Mouse (Mus musculus): Measurements from ENCODE around the gene Slc16a5. TPM values are rescaled to one million over a fixed set of nuclear protein-coding genes. Genes with fewer than 3 reads are reported as not detected.

Gene Slc16a5
- polyA plus RNA-seq, 1 experiment from 2014 or later: 0.15 TPM

DNA sequence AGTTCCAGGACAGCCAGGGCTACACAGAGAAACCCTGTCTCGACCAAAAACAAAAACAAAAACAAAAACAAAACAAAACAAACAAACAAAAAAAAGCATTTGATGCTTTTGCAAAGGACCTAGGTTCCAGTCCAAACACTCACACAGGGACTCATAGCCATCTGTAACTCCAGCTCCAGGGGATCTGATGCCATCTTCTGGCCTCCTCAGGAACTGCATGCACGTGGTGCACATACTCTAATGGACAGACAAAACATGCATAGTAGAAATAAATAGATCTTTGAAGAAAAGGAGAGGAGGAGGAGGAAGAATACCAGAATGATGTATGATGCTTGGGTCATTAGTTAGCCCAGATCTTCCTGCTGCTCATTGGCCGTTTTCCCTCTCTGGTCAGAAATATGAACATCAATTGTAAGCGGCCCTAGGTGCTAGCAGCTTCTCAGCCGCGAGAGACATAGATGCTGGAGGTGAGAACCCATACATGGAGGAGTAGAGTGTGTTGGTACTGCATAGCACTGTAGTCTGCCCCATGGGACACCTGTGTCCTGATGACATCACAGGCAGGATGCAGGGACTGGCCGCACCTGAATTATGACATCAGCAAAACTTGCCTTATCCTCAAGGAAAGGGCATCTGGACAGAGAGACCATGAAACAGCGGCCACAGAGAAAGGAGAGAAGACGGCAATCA, 22.2 kb upstream of the Slc16a5 start, which contains the start of gene Trim80:
Gene Trim80 (plus strand): TSS at position 640 of the 690 bp plus-strand sequence.
- H3K4me1 ChIP-seq (ENCODE audit: control insufficient read depth, insufficient read depth, low read length): peaks cover 10% of the 10 kb centered on the region; the same call in 1 of the 2 replicates
- H3K27me3 ChIP-seq (ENCODE audit: control insufficient read depth, insufficient read depth, low read length): no peaks in the 10 kb centered on the region
- no peak within 1 kb of the TSS for H3K27ac ChIP-seq (ENCODE audit: low read depth, low read length)
- WGBS: 94% methylated on average over 9 of the region's 9 CpGs
- ATAC-seq (ENCODE audit: low read depth): no peak
- H3K9me3 ChIP-seq (ENCODE audit: control insufficient read depth, low read length): no peaks in the 10 kb centered on the region
- H3K36me3 ChIP-seq (ENCODE audit: control insufficient read depth, insufficient read depth, low read length): no peaks in the 10 kb centered on the region
- H3K9ac ChIP-seq (replicated peaks; ENCODE audit: low read depth, low read length): no peak within 1 kb of the TSS
- H3K4me2 ChIP-seq (ENCODE audit: low read depth, low read length): no peak within 1 kb of the TSS
- H3K4me3 ChIP-seq (ENCODE audit: low read depth, low read length): no peak within 1 kb of the TSS

DNA sequence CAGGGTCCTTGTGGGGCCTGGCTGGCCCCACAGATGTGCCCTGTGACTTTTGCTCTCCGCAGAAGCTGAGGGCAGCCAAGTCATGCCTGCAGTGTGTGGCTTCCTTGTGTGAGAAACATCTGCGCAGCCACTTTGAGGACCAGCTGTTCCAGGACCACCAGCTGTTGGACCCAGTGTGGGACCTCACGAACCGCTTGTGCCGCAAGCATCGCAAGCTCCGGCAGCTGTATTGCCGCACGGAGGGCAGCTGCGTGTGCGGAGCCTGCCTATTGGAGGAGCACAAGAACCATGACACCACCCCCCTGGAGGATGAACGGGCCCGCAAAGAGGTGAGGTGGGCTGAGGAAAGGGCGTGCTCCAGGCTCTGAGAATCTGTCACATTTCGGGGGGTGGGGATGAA, 20.9 kb upstream of the Slc16a5 start:
- Histone ChIP-seq H3K27ac (ENCODE audit: low read depth, low read length) (no peak overlapping the region), H3K36me3 (ENCODE audit: control insufficient read depth, insufficient read depth, low read length) (no peaks in the 10 kb centered on the region), H3K9me3 (ENCODE audit: control insufficient read depth, low read length) (no peaks in the 10 kb centered on the region), H3K9ac (replicated peaks; ENCODE audit: low read depth, low read length) (no peak overlapping the region), H3K4me3 (ENCODE audit: low read depth, low read length) (no peak overlapping the region), H3K27me3 (ENCODE audit: control insufficient read depth, insufficient read depth, low read length) (no peaks in the 10 kb centered on the region), H3K4me1 (ENCODE audit: control insufficient read depth, insufficient read depth, low read length) (peaks cover under 1% of the 10 kb centered on the region; the same call in 1 of the 2 replicates), H3K4me2 (ENCODE audit: low read depth, low read length) (no peak overlapping the region)
- WGBS: 45% methylated on average over 15 of the region's 15 CpGs
- no peak for ATAC-seq (ENCODE audit: low read depth)

DNA sequence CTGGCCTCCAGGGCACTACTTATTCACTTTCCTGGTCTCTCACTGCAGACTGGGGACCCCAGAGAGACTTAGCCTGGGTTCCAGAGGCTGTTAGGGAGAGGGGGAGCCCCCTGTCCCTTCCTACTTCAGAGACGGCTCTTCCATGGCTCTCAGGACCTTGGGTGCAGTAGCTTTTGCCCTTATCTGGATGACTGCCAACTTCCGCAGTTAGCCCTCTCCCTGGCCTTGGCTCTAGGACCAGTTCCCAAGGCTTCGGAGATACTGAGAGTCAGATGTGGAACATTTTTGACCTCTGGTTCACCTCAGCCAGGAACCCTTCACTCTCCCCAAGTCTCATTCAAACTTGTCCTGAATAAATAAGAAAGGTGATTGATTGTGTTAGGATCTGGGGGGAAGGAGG, 15.4 kb upstream of the Slc16a5 start:
- Histone ChIP-seq H3K27ac (ENCODE audit: low read depth, low read length) (no peak overlapping the region), H3K9me3 (ENCODE audit: control insufficient read depth, low read length) (no peaks in the 10 kb centered on the region), H3K9ac (replicated peaks; ENCODE audit: low read depth, low read length) (no peak overlapping the region), H3K4me2 (ENCODE audit: low read depth, low read length) (no peak overlapping the region), H3K4me1 (ENCODE audit: control insufficient read depth, insufficient read depth, low read length) (no peaks in the 10 kb centered on the region), H3K36me3 (ENCODE audit: control insufficient read depth, insufficient read depth, low read length) (no peaks in the 10 kb centered on the region), H3K27me3 (ENCODE audit: control insufficient read depth, insufficient read depth, low read length) (no peaks in the 10 kb centered on the region), H3K4me3 (ENCODE audit: low read depth, low read length) (no peak overlapping the region)
- 71% methylated on average over 3 of the region's 3 CpGs for WGBS
- no peak for ATAC-seq (ENCODE audit: low read depth)

DNA sequence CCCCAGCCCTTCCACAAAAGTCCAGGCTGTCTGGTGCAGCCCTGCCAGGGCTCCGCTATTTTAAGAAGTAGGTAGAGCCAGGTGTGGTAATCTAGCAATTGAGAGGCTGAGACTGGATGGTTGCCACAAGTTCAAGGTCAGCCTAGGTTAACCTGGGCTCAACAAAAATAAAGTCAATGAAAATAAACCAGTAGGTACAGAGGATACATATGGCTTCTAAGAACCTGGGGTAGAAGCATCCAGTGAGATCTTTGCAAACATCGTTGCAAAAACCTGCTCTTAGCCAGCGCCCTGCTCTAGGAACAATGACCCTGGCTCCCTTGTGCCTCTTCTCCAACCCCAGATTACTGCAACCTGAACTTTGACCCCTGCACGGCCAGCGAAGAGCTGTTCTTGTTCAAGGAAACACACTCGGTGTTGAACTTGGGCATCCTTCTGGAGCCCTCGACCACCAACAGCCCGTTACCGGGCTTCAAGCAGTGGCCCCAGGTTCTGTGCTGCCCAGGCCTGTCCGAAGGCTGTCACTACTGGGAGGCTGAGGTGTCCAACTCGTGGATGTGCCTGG, 14.9 kb upstream of the Slc16a5 start:
- no peaks in the 10 kb centered on the region for H3K27me3 ChIP-seq (ENCODE audit: control insufficient read depth, insufficient read depth, low read length)
- H3K9ac ChIP-seq (replicated peaks; ENCODE audit: low read depth, low read length): no peak overlapping the region
- H3K4me1 ChIP-seq (ENCODE audit: control insufficient read depth, insufficient read depth, low read length): no peaks in the 10 kb centered on the region
- no peak for ATAC-seq (ENCODE audit: low read depth)
- H3K36me3 ChIP-seq (ENCODE audit: control insufficient read depth, insufficient read depth, low read length): no peaks in the 10 kb centered on the region
- H3K9me3 ChIP-seq (ENCODE audit: control insufficient read depth, low read length): no peaks in the 10 kb centered on the region
- no peak overlapping the region for H3K4me3 ChIP-seq (ENCODE audit: low read depth, low read length)
- WGBS: 86% methylated on average over 11 of the region's 11 CpGs
- no peak overlapping the region for H3K4me2 ChIP-seq (ENCODE audit: low read depth, low read length)
- no peak overlapping the region for H3K27ac ChIP-seq (ENCODE audit: low read depth, low read length)

DNA sequence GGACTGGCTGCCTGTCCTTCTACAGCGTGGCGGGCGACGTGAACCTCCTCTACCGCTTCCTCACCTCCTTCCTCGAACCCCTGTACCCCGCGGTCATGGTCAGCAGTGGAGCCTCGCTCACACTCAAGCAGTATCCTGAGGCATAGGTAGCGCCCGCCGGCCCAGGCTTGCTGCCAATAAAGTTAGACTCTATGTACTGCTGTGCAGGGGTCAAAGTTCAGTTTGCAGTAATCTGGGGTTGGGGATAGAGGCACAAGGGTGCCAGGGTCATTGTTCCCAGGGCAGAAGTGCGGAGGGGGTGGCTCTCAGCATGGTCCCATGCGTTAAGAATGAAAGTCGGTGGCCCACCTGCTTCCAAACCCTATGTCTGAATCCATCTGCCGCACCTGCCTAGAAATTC, 14.2 kb upstream of the Slc16a5 start:
- ATAC-seq (ENCODE audit: low read depth): no peak
- Histone ChIP-seq H3K27me3 (ENCODE audit: control insufficient read depth, insufficient read depth, low read length) (no peaks in the 10 kb centered on the region), H3K36me3 (ENCODE audit: control insufficient read depth, insufficient read depth, low read length) (no peaks in the 10 kb centered on the region), H3K4me1 (ENCODE audit: control insufficient read depth, insufficient read depth, low read length) (no peaks in the 10 kb centered on the region), H3K4me2 (ENCODE audit: low read depth, low read length) (no peak overlapping the region), H3K27ac (ENCODE audit: low read depth, low read length) (no peak overlapping the region), H3K9me3 (ENCODE audit: control insufficient read depth, low read length) (no peaks in the 10 kb centered on the region), H3K9ac (replicated peaks; ENCODE audit: low read depth, low read length) (no peak overlapping the region), H3K4me3 (ENCODE audit: low read depth, low read length) (no peak overlapping the region)
- 90% methylated on average over 16 of the region's 16 CpGs for WGBS

DNA sequence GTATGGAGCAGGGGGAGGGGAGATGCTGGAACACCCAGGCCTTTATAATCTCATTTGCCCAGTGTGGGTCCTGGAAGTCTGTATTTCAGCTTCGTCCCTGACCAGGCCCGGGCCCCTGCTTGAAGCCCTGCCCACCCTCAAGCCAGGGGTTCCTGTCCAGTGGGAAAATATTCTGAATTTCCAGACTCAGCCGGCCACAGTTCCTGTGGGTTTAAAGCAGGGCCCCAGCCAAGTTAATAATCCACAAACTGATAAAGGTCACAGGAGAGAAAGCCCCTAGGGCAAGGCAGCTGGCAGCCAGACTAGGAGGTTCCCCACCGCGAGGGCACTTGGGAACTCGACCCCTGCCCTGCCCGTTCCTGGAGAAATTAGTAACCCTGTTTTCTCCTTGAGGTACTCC, 13.3 kb upstream of the Slc16a5 start:
- Histone ChIP-seq H3K27ac (ENCODE audit: low read depth, low read length) (no peak overlapping the region), H3K4me1 (ENCODE audit: control insufficient read depth, insufficient read depth, low read length) (no peaks in the 10 kb centered on the region), H3K27me3 (ENCODE audit: control insufficient read depth, insufficient read depth, low read length) (no peaks in the 10 kb centered on the region), H3K36me3 (ENCODE audit: control insufficient read depth, insufficient read depth, low read length) (no peaks in the 10 kb centered on the region), H3K4me3 (ENCODE audit: low read depth, low read length) (no peak overlapping the region), H3K9ac (replicated peaks; ENCODE audit: low read depth, low read length) (no peak overlapping the region), H3K9me3 (ENCODE audit: control insufficient read depth, low read length) (no peaks in the 10 kb centered on the region), H3K4me2 (ENCODE audit: low read depth, low read length) (no peak overlapping the region)
- WGBS: 46% methylated on average over 7 of the region's 7 CpGs
- no peak for ATAC-seq (ENCODE audit: low read depth)

DNA sequence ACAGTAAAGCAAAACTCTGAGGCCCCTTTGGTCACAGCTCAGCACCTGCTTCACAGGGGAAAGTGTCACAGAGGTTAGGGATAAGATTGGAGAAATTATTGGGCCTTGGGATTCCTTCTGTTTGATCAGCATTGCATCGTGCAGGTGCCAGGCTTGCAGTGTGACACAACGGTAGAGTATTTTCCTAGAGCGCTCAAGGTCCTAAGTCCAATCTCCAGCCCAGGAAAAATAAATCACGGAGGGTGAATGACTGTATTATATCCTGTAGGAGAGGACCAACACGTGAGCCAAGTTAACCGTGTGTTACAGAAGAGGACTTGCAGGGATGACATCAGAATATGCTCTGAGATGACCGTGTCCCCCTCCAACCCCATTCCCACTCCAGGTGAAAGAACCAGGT, 12.1 kb upstream of the Slc16a5 start:
- no peaks in the 10 kb centered on the region for H3K4me1 ChIP-seq (ENCODE audit: control insufficient read depth, insufficient read depth, low read length)
- H3K36me3 ChIP-seq (ENCODE audit: control insufficient read depth, insufficient read depth, low read length): no peaks in the 10 kb centered on the region
- H3K4me3 ChIP-seq (ENCODE audit: low read depth, low read length): no peak overlapping the region
- no peak overlapping the region for H3K4me2 ChIP-seq (ENCODE audit: low read depth, low read length)
- H3K9ac ChIP-seq (replicated peaks; ENCODE audit: low read depth, low read length): no peak overlapping the region
- H3K27ac ChIP-seq (ENCODE audit: low read depth, low read length): no peak overlapping the region
- 90% methylated on average over 7 of the region's 7 CpGs for WGBS
- H3K27me3 ChIP-seq (ENCODE audit: control insufficient read depth, insufficient read depth, low read length): no peaks in the 10 kb centered on the region
- ATAC-seq (ENCODE audit: low read depth): no peak
- no peaks in the 10 kb centered on the region for H3K9me3 ChIP-seq (ENCODE audit: control insufficient read depth, low read length)

DNA sequence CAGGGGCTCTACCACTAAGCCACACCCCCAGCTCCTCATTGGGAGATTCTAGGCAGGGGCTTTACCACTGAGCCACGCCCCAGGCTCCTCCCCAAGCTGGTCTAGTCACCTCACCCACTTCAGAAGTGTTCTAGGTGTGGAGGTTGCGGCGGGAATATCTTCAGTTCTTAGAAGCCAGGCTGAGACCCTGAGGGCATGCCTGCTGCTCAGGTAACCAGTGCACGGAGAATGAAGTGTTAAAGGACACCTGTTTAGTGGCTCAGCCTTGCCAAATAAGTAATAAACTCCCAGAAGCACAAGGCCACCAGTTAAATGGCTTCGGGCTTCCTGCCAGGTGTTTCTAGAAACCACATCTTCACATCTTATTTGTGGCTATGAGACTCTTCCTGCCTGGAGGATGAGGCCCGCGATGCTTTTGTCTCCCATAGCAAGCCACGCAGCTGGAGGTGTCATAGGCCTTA, 10.5 kb upstream of the Slc16a5 start:
- Histone ChIP-seq H3K27ac (ENCODE audit: low read depth, low read length) (no peak overlapping the region), H3K36me3 (ENCODE audit: control insufficient read depth, insufficient read depth, low read length) (no peaks in the 10 kb centered on the region), H3K4me1 (ENCODE audit: control insufficient read depth, insufficient read depth, low read length) (no peaks in the 10 kb centered on the region), H3K9ac (replicated peaks; ENCODE audit: low read depth, low read length) (no peak overlapping the region), H3K4me2 (ENCODE audit: low read depth, low read length) (no peak overlapping the region), H3K9me3 (ENCODE audit: control insufficient read depth, low read length) (no peaks in the 10 kb centered on the region), H3K4me3 (ENCODE audit: low read depth, low read length) (no peak overlapping the region), H3K27me3 (ENCODE audit: control insufficient read depth, insufficient read depth, low read length) (no peaks in the 10 kb centered on the region)
- ATAC-seq (ENCODE audit: low read depth): no peak
- 87% methylated on average over 8 of the region's 8 CpGs for WGBS

DNA sequence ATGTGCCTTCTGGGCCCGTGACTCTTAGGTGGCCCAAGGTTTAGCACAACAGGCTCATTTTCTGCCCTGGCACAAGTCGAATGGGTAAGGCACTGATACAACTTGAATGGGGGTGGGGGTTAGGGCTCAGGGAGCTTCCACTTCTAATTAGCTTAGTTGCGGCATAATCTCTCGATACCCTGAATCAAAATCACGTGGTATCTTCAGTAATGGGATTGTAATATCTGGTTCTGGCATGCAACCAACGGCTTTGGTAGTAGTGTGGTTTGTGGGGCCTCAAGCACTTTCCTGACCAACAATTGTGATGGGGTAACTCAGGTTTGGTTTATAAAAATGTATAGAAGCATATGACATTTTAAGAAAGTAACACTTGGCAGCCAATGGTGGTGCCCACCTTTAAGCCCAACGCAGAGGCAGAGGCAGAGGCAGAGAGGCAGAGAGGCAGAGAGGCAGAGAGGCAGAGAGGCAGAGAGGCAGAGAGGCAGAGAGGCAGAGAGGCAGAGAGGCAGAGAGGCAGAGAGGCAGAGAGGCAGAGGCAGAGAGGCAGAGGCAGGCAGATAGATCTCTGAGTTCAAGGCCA, 9.9 kb upstream of the Slc16a5 start:
- Histone ChIP-seq H3K4me2 (ENCODE audit: low read depth, low read length) (no peak overlapping the region), H3K4me3 (ENCODE audit: low read depth, low read length) (no peak overlapping the region), H3K9me3 (ENCODE audit: control insufficient read depth, low read length) (no peaks in the 10 kb centered on the region), H3K9ac (replicated peaks; ENCODE audit: low read depth, low read length) (no peak overlapping the region), H3K4me1 (ENCODE audit: control insufficient read depth, insufficient read depth, low read length) (no peaks in the 10 kb centered on the region), H3K27ac (ENCODE audit: low read depth, low read length) (no peak overlapping the region), H3K36me3 (ENCODE audit: control insufficient read depth, insufficient read depth, low read length) (no peaks in the 10 kb centered on the region), H3K27me3 (ENCODE audit: control insufficient read depth, insufficient read depth, low read length) (no peaks in the 10 kb centered on the region)
- WGBS: 83% methylated on average over 7 of the region's 7 CpGs
- no peak for ATAC-seq (ENCODE audit: low read depth)
